Mouse (Mus musculus): ENCODE results near the gene Tiam2. TPM values are rescaled to one million over a fixed set of nuclear protein-coding genes. Genes with fewer than 3 reads are reported as not detected.

Gene Tiam2
- total RNA-seq, 1 experiment: 3.1 TPM

GRCm38 (mm10) chr17:3532254-3532653 is 205.9 kb downstream of the Tiam2 start, which contains the start of gene Cldn20:
Cldn20 (plus strand) TSS chr17:3532554.
- H3K27ac ChIP-seq (ENCODE audit: insufficient read depth, low read depth, low read length, poor library complexity, severe bottlenecking): no peak within 1 kb of the TSS
- no peaks in the 10 kb centered on the region for H3K9me3 ChIP-seq (ENCODE audit: control insufficient read depth, insufficient read depth, low read depth, low read length)
- in situ Hi-C loops (cut with MboI; ENCODE audit: low sequenced_read_pairs in 2 of 2, unreplicated experiment in 2 of 2): no loop called here
- peaks cover 8% of the 10 kb centered on the region for H3K36me3 ChIP-seq (ENCODE audit: control insufficient read depth, insufficient read depth, low read length, poor library complexity, severe bottlenecking)
- TF ChIP-seq ZC3H11A (IDR thresholded peaks at IDR 0.05; ENCODE audit: borderline replicate concordance, low read depth, low read length) (no peak), MAFK (IDR thresholded peaks at IDR 0.05; ENCODE audit: insufficient read depth, low read depth, low read length) (no peak), ZNF384 (IDR thresholded peaks at IDR 0.05; ENCODE audit: low read depth, low read length) (no peak), CHD2 (IDR thresholded peaks at IDR 0.05; ENCODE audit: low read depth, low read length) (no peak), HCFC1 (IDR thresholded peaks at IDR 0.05; ENCODE audit: borderline replicate concordance, insufficient read depth, low read length) (no peak)
- H3K4me3 ChIP-seq (ENCODE audit: insufficient read depth in 1 of 2, low read depth in 1 of 2, low read length in 2 of 2, poor library complexity in 1 of 2, severe bottlenecking in 1 of 2): no peak within 1 kb of the TSS
- H3K9ac ChIP-seq (ENCODE audit: insufficient read depth, low read depth, low read length, poor library complexity, severe bottlenecking): peak within 1 kb of the TSS; percentile 38; the same call in 1 of the 2 replicates
- H3K4me1 ChIP-seq (ENCODE audit: control insufficient read depth in 2 of 2, insufficient read depth in 2 of 2, low read length in 2 of 2, poor library complexity in 1 of 2): peaks cover 0 to 2% of the 10 kb centered on the region in 2 experiments; a peak in 1 of 4 replicates
- DNase-seq (ENCODE audit: low read depth, low spot score): no peak

GRCm38 (mm10) chr17:3533425-3533824 is 207.1 kb downstream of the Tiam2 start:
- no peak for TF ChIP-seq ZC3H11A (IDR thresholded peaks at IDR 0.05; ENCODE audit: borderline replicate concordance, low read depth, low read length)
- Histone ChIP-seq H3K36me3 (ENCODE audit: control insufficient read depth, insufficient read depth, low read length, poor library complexity, severe bottlenecking) (peaks cover 8% of the 10 kb centered on the region), H3K9ac (ENCODE audit: insufficient read depth, low read depth, low read length, poor library complexity, severe bottlenecking) (no peak overlapping the region), H3K4me1 (ENCODE audit: control insufficient read depth in 2 of 2, insufficient read depth in 2 of 2, low read length in 2 of 2, poor library complexity in 1 of 2) (peaks cover 0 to 2% of the 10 kb centered on the region in 2 experiments; a peak in 1 of 4 replicates), H3K27ac (ENCODE audit: insufficient read depth, low read depth, low read length, poor library complexity, severe bottlenecking) (no peak overlapping the region), H3K4me3 (ENCODE audit: insufficient read depth in 1 of 2, low read depth in 1 of 2, low read length in 2 of 2, poor library complexity in 1 of 2, severe bottlenecking in 1 of 2) (no peak overlapping the region), H3K9me3 (ENCODE audit: control insufficient read depth, insufficient read depth, low read depth, low read length) (no peaks in the 10 kb centered on the region)
- in situ Hi-C loops (cut with MboI; ENCODE audit: low sequenced_read_pairs in 2 of 2, unreplicated experiment in 2 of 2): no loop called here
- DNase-seq (ENCODE audit: low read depth, low spot score): no peak

- DNase-seq (ENCODE audit: low read depth, low spot score): no peak
- no peak overlapping the region for H3K9ac ChIP-seq (ENCODE audit: insufficient read depth, low read depth, low read length, poor library complexity, severe bottlenecking)
- H3K4me3 ChIP-seq (ENCODE audit: insufficient read depth in 1 of 2, low read depth in 1 of 2, low read length in 2 of 2, poor library complexity in 1 of 2, severe bottlenecking in 1 of 2): no peak overlapping the region
- TF ChIP-seq ZNF384 (IDR thresholded peaks at IDR 0.05; ENCODE audit: low read depth, low read length) (no peak), MAFK (IDR thresholded peaks at IDR 0.05; ENCODE audit: insufficient read depth, low read depth, low read length) (no peak), ZC3H11A (IDR thresholded peaks at IDR 0.05; ENCODE audit: borderline replicate concordance, low read depth, low read length) (no peak), CHD2 (IDR thresholded peaks at IDR 0.05; ENCODE audit: low read depth, low read length) (no peak)
- in situ Hi-C loops (cut with MboI; ENCODE audit: low sequenced_read_pairs in 2 of 2, unreplicated experiment in 2 of 2): no loop called here
- no peaks in the 10 kb centered on the region for H3K4me1 ChIP-seq (ENCODE audit: control insufficient read depth in 2 of 2, insufficient read depth in 2 of 2, low read length in 2 of 2, poor library complexity in 1 of 2)
- peaks cover 2% of the 10 kb centered on the region for H3K36me3 ChIP-seq (ENCODE audit: control insufficient read depth, insufficient read depth, low read length, poor library complexity, severe bottlenecking)
- no peak overlapping the region for H3K27ac ChIP-seq (ENCODE audit: insufficient read depth, low read depth, low read length, poor library complexity, severe bottlenecking)
- H3K9me3 ChIP-seq (ENCODE audit: control insufficient read depth, insufficient read depth, low read depth, low read length): no peaks in the 10 kb centered on the region
These were observed 213.9 kb downstream of the Tiam2 start for GRCm38 (mm10) chr17:3540304-3540703.

GRCm38 (mm10) chr17:3541033-3541432 is 214.7 kb downstream of the Tiam2 start:
- TF ChIP-seq ZC3H11A (IDR thresholded peaks at IDR 0.05; ENCODE audit: borderline replicate concordance, low read depth, low read length) (no peak), ZNF384 (IDR thresholded peaks at IDR 0.05; ENCODE audit: low read depth, low read length) (no peak), CHD2 (IDR thresholded peaks at IDR 0.05; ENCODE audit: low read depth, low read length) (no peak), MAFK (IDR thresholded peaks at IDR 0.05; ENCODE audit: insufficient read depth, low read depth, low read length) (no peak), HCFC1 (IDR thresholded peaks at IDR 0.05; ENCODE audit: borderline replicate concordance, insufficient read depth, low read length) (no peak)
- no peak for DNase-seq (ENCODE audit: low read depth, low spot score)
- in situ Hi-C loops (cut with MboI; ENCODE audit: low sequenced_read_pairs in 2 of 2, unreplicated experiment in 2 of 2): no loop called here
- no peaks in the 10 kb centered on the region for H3K36me3 ChIP-seq (ENCODE audit: control insufficient read depth, insufficient read depth, low read length, poor library complexity, severe bottlenecking)
- no peak overlapping the region for H3K4me3 ChIP-seq (ENCODE audit: insufficient read depth in 1 of 2, low read depth in 1 of 2, low read length in 2 of 2, poor library complexity in 1 of 2, severe bottlenecking in 1 of 2)
- H3K9me3 ChIP-seq (ENCODE audit: control insufficient read depth, insufficient read depth, low read depth, low read length): no peaks in the 10 kb centered on the region
- no peak overlapping the region for H3K27ac ChIP-seq (ENCODE audit: insufficient read depth, low read depth, low read length, poor library complexity, severe bottlenecking)
- no peak overlapping the region for H3K9ac ChIP-seq (ENCODE audit: insufficient read depth, low read depth, low read length, poor library complexity, severe bottlenecking)
- H3K4me1 ChIP-seq (ENCODE audit: control insufficient read depth in 2 of 2, insufficient read depth in 2 of 2, low read length in 2 of 2, poor library complexity in 1 of 2): no peaks in the 10 kb centered on the region

- no peak for DNase-seq (ENCODE audit: low read depth, low spot score)
These were observed 221.4 kb downstream of the Tiam2 start for GRCm38 (mm10) chr17:3547725-3548124.

More at GRCm38 (mm10) chr17:3547725-3548124, 221.4 kb downstream of the Tiam2 start:
- Histone ChIP-seq H3K36me3 (ENCODE audit: control insufficient read depth, insufficient read depth, low read length, poor library complexity, severe bottlenecking) (no peaks in the 10 kb centered on the region), H3K4me1 (ENCODE audit: control insufficient read depth in 2 of 2, insufficient read depth in 2 of 2, low read length in 2 of 2, poor library complexity in 1 of 2) (peaks cover 0 to 4% of the 10 kb centered on the region in 2 experiments; a peak in 1 of 4 replicates), H3K9me3 (ENCODE audit: control insufficient read depth, insufficient read depth, low read depth, low read length) (no peaks in the 10 kb centered on the region), H3K9ac (ENCODE audit: insufficient read depth, low read depth, low read length, poor library complexity, severe bottlenecking) (no peak overlapping the region), H3K4me3 (ENCODE audit: insufficient read depth in 1 of 2, low read depth in 1 of 2, low read length in 2 of 2, poor library complexity in 1 of 2, severe bottlenecking in 1 of 2) (no peak overlapping the region), H3K27ac (ENCODE audit: insufficient read depth, low read depth, low read length, poor library complexity, severe bottlenecking) (no peak overlapping the region)
- no peak for TF ChIP-seq MAFK (IDR thresholded peaks at IDR 0.05; ENCODE audit: insufficient read depth, low read depth, low read length)
- in situ Hi-C loops (cut with MboI; ENCODE audit: low sequenced_read_pairs in 2 of 2, unreplicated experiment in 2 of 2): no loop called here

Data from ES-E14 (cell line).